Mouse (Mus musculus): ENCODE results near the gene Il10. TPM values are rescaled to one million over a fixed set of nuclear protein-coding genes. Genes with fewer than 3 reads are reported as not detected.

Il10 gene
- total RNA-seq (2014; rRNA removed; ENCODE audit: low replicate concordance) (not detected in 2 replicates), polyA plus RNA-seq (2015; fragmentation: Nextera tagmentation; extraction: Ambion mirVana) (not detected in 2 replicates)

- H3K9me3 ChIP-seq (replicated peaks; ENCODE audit: control insufficient read depth, low read length) = no peaks in the 10 kb centered on the region
- H3K4me1 ChIP-seq (ENCODE audit: control insufficient read depth, insufficient read depth) = no peaks in the 10 kb centered on the region
- ATAC-seq (ENCODE audit: insufficient read depth, low read depth) (no peak), DNase-seq (ENCODE audit: low spot score) (no peak)
- WGBS = 67% methylated on average over 8 of the region's 8 CpGs
- H3K4me2 ChIP-seq (ENCODE audit: low read depth, low read length) = no peak within 1 kb of the TSS
- H3K4me3 ChIP-seq (ENCODE audit: low read depth, low read length) = no peak within 1 kb of the TSS
- H3K27ac ChIP-seq (ENCODE audit: low read depth) = no peak within 1 kb of the TSS
- no peak for TF ChIP-seq EP300 (IDR thresholded peaks at IDR 0.05; ENCODE audit: low read depth)
- TF ChIP-seq CTCF (IDR thresholded peaks at IDR 0.05; ENCODE audit: low read depth) = no peak
- H3K36me3 ChIP-seq (replicated peaks; ENCODE audit: control insufficient read depth, insufficient read depth, low read length) = no peaks in the 10 kb centered on the region
- H3K27me3 ChIP-seq (ENCODE audit: control insufficient read depth, insufficient read depth, low read length) = no peaks in the 10 kb centered on the region
- H3K9ac ChIP-seq (replicated peaks; ENCODE audit: low read depth, low read length) = no peak within 1 kb of the TSS
Measured at GRCm38 (mm10) chr1:131019492-131020098, at the start of gene Il10. Il10 (plus strand) TSS chr1:131019845.

- 50% methylated on average over 1 of the region's 1 CpGs for WGBS
- Histone ChIP-seq H3K9ac (replicated peaks; ENCODE audit: low read depth, low read length) (no peak overlapping the region), H3K36me3 (replicated peaks; ENCODE audit: control insufficient read depth, insufficient read depth, low read length) (no peaks in the 10 kb centered on the region), H3K27ac (ENCODE audit: low read depth) (no peak overlapping the region), H3K4me2 (ENCODE audit: low read depth, low read length) (no peak overlapping the region), H3K9me3 (replicated peaks; ENCODE audit: control insufficient read depth, low read length) (no peaks in the 10 kb centered on the region), H3K4me1 (ENCODE audit: control insufficient read depth, insufficient read depth) (no peaks in the 10 kb centered on the region), H3K4me3 (ENCODE audit: low read depth, low read length) (no peak overlapping the region), H3K27me3 (ENCODE audit: control insufficient read depth, insufficient read depth, low read length) (no peaks in the 10 kb centered on the region)
- DNase-seq (ENCODE audit: low spot score) (peak; percentile 26), ATAC-seq (ENCODE audit: insufficient read depth, low read depth) (no peak)
- no peak for TF ChIP-seq EP300 (IDR thresholded peaks at IDR 0.05; ENCODE audit: low read depth)
- peak; percentile 84 for TF ChIP-seq CTCF (IDR thresholded peaks at IDR 0.05; ENCODE audit: low read depth)
Measured at GRCm38 (mm10) chr1:130979455-130979854, 40.2 kb upstream of the Il10 start.

- peak; percentile 36 for TF ChIP-seq CTCF (IDR thresholded peaks at IDR 0.05; ENCODE audit: low read depth)
- TF ChIP-seq EP300 (IDR thresholded peaks at IDR 0.05; ENCODE audit: low read depth) = no peak
- DNase-seq (ENCODE audit: low spot score) = no peak
- WGBS = 63% methylated on average over 7 of the region's 7 CpGs
- no peaks in the 10 kb centered on the region for H3K27me3 ChIP-seq (ENCODE audit: control insufficient read depth, insufficient read depth, low read length)
- no peaks in the 10 kb centered on the region for H3K9me3 ChIP-seq (replicated peaks; ENCODE audit: control insufficient read depth, low read length)
- H3K27ac ChIP-seq (ENCODE audit: low read depth) = no peak overlapping the region
- no peaks in the 10 kb centered on the region for H3K4me1 ChIP-seq (ENCODE audit: control insufficient read depth, insufficient read depth)
- no peak overlapping the region for H3K4me2 ChIP-seq (ENCODE audit: low read depth, low read length)
- ATAC-seq (ENCODE audit: insufficient read depth, low read depth) = no peak
- no peak overlapping the region for H3K9ac ChIP-seq (replicated peaks; ENCODE audit: low read depth, low read length)
- H3K36me3 ChIP-seq (replicated peaks; ENCODE audit: control insufficient read depth, insufficient read depth, low read length) = no peaks in the 10 kb centered on the region
- H3K4me3 ChIP-seq (ENCODE audit: low read depth, low read length) = no peak overlapping the region
Measured at GRCm38 (mm10) chr1:130984441-130984840, 35.2 kb upstream of the Il10 start.

- Histone ChIP-seq H3K36me3 (replicated peaks; ENCODE audit: control insufficient read depth, insufficient read depth, low read length) (no peaks in the 10 kb centered on the region), H3K9me3 (replicated peaks; ENCODE audit: control insufficient read depth, low read length) (no peaks in the 10 kb centered on the region)
- TF ChIP-seq CTCF (IDR thresholded peaks at IDR 0.05; ENCODE audit: low read depth) = no peak
- no peak for TF ChIP-seq EP300 (IDR thresholded peaks at IDR 0.05; ENCODE audit: low read depth)
Measured at GRCm38 (mm10) chr1:130987001-130987400, 32.6 kb upstream of the Il10 start.

GRCm38 (mm10) chr1:130987418-130987817 is 32.2 kb upstream of the Il10 start:
- DNase-seq (ENCODE audit: low spot score) (no peak), ATAC-seq (ENCODE audit: insufficient read depth, low read depth) (peak; percentile 57; the same call in 1 of the 2 replicates)
- no peak overlapping the region for H3K4me3 ChIP-seq (ENCODE audit: low read depth, low read length)
- no peaks in the 10 kb centered on the region for H3K9me3 ChIP-seq (replicated peaks; ENCODE audit: control insufficient read depth, low read length)
- no peak overlapping the region for H3K9ac ChIP-seq (replicated peaks; ENCODE audit: low read depth, low read length)
- H3K27me3 ChIP-seq (ENCODE audit: control insufficient read depth, insufficient read depth, low read length) = no peaks in the 10 kb centered on the region
- no peaks in the 10 kb centered on the region for H3K36me3 ChIP-seq (replicated peaks; ENCODE audit: control insufficient read depth, insufficient read depth, low read length)
- H3K4me1 ChIP-seq (ENCODE audit: control insufficient read depth, insufficient read depth) = no peaks in the 10 kb centered on the region
- no peak overlapping the region for H3K4me2 ChIP-seq (ENCODE audit: low read depth, low read length)
- no peak overlapping the region for H3K27ac ChIP-seq (ENCODE audit: low read depth)
- TF ChIP-seq EP300 (IDR thresholded peaks at IDR 0.05; ENCODE audit: low read depth) (no peak), CTCF (IDR thresholded peaks at IDR 0.05; ENCODE audit: low read depth) (peak; percentile 52)

More at GRCm38 (mm10) chr1:130987001-130987400, 32.6 kb upstream of the Il10 start:
- H3K4me2 ChIP-seq (ENCODE audit: low read depth, low read length) = no peak overlapping the region
- H3K27me3 ChIP-seq (ENCODE audit: control insufficient read depth, insufficient read depth, low read length) = no peaks in the 10 kb centered on the region
- ATAC-seq (ENCODE audit: insufficient read depth, low read depth) = no peak
- DNase-seq (ENCODE audit: low spot score) = no peak
- WGBS = 78% methylated on average over 5 of the region's 5 CpGs
- no peak overlapping the region for H3K9ac ChIP-seq (replicated peaks; ENCODE audit: low read depth, low read length)
- no peak overlapping the region for H3K27ac ChIP-seq (ENCODE audit: low read depth)
- H3K4me3 ChIP-seq (ENCODE audit: low read depth, low read length) = no peak overlapping the region
- H3K4me1 ChIP-seq (ENCODE audit: control insufficient read depth, insufficient read depth) = no peaks in the 10 kb centered on the region

GRCm38 (mm10) chr1:130989331-130989730 is 30.3 kb upstream of the Il10 start:
- Histone ChIP-seq H3K36me3 (replicated peaks; ENCODE audit: control insufficient read depth, insufficient read depth, low read length) (no peaks in the 10 kb centered on the region), H3K4me2 (ENCODE audit: low read depth, low read length) (no peak overlapping the region), H3K9ac (replicated peaks; ENCODE audit: low read depth, low read length) (no peak overlapping the region), H3K27ac (ENCODE audit: low read depth) (no peak overlapping the region), H3K9me3 (replicated peaks; ENCODE audit: control insufficient read depth, low read length) (no peaks in the 10 kb centered on the region), H3K4me3 (ENCODE audit: low read depth, low read length) (no peak overlapping the region), H3K4me1 (ENCODE audit: control insufficient read depth, insufficient read depth) (no peaks in the 10 kb centered on the region), H3K27me3 (ENCODE audit: control insufficient read depth, insufficient read depth, low read length) (no peaks in the 10 kb centered on the region)
- DNase-seq (ENCODE audit: low spot score) (no peak), ATAC-seq (ENCODE audit: insufficient read depth, low read depth) (no peak)
- TF ChIP-seq EP300 (IDR thresholded peaks at IDR 0.05; ENCODE audit: low read depth) = no peak
- 78% methylated on average over 3 of the region's 3 CpGs for WGBS
